Mouse (Mus musculus) kidney, adult 2 months (tissue): ENCODE results near the gene Map3k6.
A peak's percentile ranks its signal among the peaks of the same experiment; 100 is the strongest.

ENCODE experiments used
- CTCF ChIP-seq: fragments of 200-500 bp; conservative IDR thresholded peaks from 2 replicates; pipeline ENCODE4 v1.5.1; 2011; ENCODE audit warnings: low read depth, mild to moderate bottlenecking, control low read depth, low read length, moderate library complexity, mixed read lengths; ENCODE audit not compliant: insufficient read depth, insufficient read length
- POLR2A ChIP-seq: fragments of 200-500 bp; IDR thresholded peaks from one replicate; pipeline ENCODE4 v1.6.1; 2011; ENCODE audit warnings: low read depth, low read length, control low read depth

DNA sequence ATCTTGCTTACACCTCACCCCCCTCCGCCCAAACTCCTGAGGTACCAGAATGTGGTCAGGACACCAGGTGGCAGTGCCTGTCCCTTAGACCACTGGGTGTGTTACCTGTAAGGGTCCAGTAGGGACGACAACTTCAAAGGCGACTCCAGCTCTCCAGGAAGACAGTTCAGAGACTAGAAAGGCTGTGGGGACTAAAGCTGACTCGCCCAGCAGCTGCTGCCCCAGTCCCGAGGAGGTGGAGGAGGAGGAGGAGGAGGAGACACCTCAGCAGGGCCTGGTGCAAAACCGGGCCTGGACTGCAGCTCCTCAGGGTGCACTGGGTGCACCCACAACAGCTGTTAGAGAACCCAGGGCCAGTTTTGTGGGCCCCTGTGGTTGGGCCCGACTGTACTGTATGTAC lies 22.3 kb downstream of the Map3k6 start, which contains the start of gene Sytl1:
- TF ChIP-seq CTCF (0 out of 2 replicates have a peak, but pooled peaks have one; percentile 24), POLR2A (no peak)
